Mouse (Mus musculus): ENCODE results near the gene Cmss1.

- TF ChIP-seq CTCF (IDR thresholded peaks at IDR 0.05; ENCODE audit: extremely low read depth, insufficient read length, insufficient replicate concordance, low read depth, low read length) = no peak
- TF ChIP-seq POLR2A (IDR thresholded peaks at IDR 0.05; ENCODE audit: low read depth, low read length) = no peak
These were observed 152.4 kb downstream of the Cmss1 start for GRCm38 (mm10) chr16:57454106-57454763.

All from small intestine, adult 2 months (tissue).